Mouse (Mus musculus) lung, adult 10 weeks (tissue): ENCODE measurements around the gene Smarcd3. TPM values are rescaled to one million over a fixed set of nuclear protein-coding genes. Genes with fewer than 3 reads are reported as not detected.

ENCODE experiments used
- polyA plus RNA-seq: library from polyadenylated mRNA; stranded (reverse); fragments of 350-450 nt; fragmentation: Illumina TruSeq; extraction: RNeasy Lipid Tissue Mini Kit (QIAGEN cat#74804); gene quantifications from one replicate; pipeline ENCODE4 v1.2.3, GENCODE M21; 2014; ENCODE audit warnings: low read depth, low replicate concordance; ENCODE audit not compliant: insufficient read depth

Smarcd3 gene
- polyA plus RNA-seq, result 12.3 TPM

DNA sequence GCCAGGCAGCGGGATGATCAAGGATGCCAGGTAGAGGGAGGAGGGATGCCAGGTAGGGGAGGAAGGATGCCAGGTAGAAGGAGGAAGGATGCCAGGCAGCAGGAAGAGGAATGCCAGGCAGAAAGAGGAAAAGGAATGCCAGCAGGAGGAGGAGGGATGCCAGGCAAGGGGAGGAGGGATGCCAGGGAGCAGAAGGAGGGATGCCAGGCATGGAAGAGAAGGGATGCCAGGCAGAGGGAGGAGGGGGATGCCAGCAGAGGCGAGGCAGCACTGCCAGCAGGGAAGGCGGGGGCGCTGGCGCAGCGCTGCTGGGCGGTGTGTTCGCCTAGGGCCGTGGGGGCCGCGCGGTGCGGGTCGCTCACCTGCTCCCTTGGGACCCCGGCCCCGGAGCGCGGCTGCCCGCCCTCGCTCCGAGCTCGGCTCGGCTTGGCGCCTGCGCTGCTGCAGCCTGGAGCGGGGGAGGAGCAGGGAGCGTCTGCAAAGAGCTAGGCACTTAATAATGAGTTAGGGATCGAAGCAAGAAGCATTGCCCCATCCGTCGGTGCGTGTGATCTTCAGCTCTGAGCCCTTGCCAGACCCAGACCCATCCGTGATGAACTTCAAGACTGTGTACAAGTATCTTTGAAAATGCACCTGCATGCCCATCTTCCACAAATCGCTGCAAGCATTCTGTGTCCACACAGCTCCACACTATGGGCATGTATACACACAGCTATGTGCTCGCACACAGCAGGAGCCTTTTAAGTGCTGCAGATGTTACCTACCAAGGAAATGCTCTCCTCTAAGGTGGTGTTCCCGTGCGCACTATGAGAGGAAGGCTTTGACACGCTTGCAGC lies at the start of gene Smarcd3:
Gene Smarcd3 (minus strand): TSS at position 426 of the 836 bp plus-strand sequence.

DNA sequence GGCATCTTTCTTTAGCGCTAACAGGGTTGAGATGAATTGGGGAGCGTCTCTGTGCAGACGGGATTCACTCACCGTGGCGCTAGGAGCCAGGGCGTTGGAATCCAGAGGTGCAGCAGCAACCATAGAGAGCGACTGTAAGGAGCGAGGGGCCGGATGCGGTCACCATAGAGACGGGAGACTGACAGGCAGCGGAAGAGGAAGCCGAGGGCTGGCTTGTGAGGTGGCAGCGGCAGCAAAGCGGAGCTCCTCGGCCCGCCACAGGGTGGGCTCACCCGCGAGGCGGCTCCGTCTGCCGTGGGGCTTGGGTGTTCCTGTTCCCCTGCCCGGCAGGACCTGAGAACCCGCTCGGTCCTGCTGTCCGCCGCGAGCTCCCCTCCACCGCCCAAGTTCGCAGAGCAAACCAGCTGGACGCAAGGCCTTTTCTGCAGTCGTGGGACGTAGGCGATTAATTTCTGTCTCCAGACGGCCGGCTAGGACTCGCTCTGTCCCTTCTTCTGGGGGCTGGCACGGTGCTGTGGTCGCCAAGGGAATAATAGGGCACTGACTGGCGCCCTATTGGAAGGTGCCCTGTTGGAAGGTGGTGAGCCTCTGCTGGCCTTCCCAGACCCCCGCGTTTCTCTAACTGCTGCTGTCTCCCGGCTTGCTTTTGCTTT lies 37.5 kb downstream of the Smarcd3 start, which contains the start of gene Chpf2:
Gene Chpf2 (plus strand): TSS at position 195 of the 653 bp plus-strand sequence.

DNA sequence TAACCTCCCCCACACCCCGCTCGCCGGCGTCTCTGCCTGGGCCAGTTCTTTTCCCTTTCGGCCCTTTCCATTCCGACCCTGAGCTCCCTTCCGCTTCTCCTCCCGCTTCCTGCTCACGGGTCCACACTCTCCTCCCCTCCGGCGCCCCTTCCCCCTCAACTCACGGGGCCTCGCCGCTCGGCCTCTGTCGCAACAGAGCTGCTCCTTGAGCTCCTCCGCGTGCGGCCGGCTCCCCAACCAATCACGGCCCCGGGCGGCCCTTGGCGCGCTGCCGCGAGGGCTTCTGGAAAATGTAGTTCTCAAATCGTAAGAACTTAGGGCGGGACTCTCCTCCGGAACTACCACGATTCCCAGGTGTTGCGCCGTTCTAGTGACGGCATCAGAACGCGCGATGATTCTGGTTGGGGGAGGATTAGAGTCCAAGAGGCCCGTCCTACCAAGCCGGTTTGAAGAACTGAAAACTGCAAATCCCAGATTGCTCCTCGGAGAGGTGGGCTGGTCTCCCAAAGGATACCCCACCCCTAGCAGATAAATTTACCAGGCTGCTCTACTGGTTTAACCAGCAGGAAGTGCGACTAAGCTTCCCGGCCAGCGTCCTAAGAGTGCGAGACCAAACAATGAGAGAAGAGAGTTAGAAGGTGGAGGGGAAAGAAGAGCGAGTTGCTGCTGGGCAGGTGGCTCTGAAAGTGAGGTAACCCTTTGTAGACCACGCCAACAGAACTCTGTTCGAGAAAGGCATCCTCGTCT lies 46.9 kb downstream of the Smarcd3 start, which contains the start of gene Abcf2:
Gene Abcf2 (minus strand): TSS at position 285 of the 747 bp plus-strand sequence.

DNA sequence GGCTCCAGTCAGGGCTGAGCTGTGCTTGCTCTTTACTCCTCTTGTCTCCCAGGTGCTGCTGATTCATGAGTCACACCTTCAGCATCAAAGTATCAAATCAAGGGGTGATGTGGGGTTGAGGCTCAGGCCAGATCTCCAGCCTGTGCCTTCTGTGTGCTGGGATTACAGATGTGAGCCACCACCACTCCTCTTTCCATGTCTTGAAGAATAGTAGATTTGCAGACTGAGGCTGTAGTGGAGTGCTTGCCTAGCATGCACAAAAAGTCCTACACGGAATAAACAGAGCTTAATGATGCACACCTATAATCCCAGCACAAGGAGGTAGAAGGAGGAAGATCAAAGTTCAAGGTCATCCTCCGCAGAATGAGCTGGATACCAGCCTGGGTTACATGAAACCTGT lies 67.5 kb downstream of the Smarcd3 start, which contains the start of gene 4931409K22Rik:
Gene 4931409K22Rik (minus strand): TSS at position 101 of the 400 bp plus-strand sequence.

Other genes with a start within 250 kb of the Smarcd3 start
- gene Atg9b, start 232.3 kb downstream of the Smarcd3 start, polyA plus RNA-seq, result 0.32 TPM
- 12.1 TPM for gene Abcb8, start 230.7 kb downstream of the Smarcd3 start, polyA plus RNA-seq
- not detected for gene Asic3, start 211.0 kb downstream of the Smarcd3 start, polyA plus RNA-seq
- 23.5 TPM for gene Cdk5, start 200.9 kb downstream of the Smarcd3 start, polyA plus RNA-seq
- 23.9 TPM for gene Slc4a2, start 200.6 kb downstream of the Smarcd3 start, polyA plus RNA-seq
- gene Fastk, start 179.1 kb downstream of the Smarcd3 start, polyA plus RNA-seq, result 37.4 TPM
- gene Tmub1, start 176.6 kb downstream of the Smarcd3 start, polyA plus RNA-seq, result 15.2 TPM
- gene Agap3, start 172.2 kb downstream of the Smarcd3 start, polyA plus RNA-seq, result 57.4 TPM
- 0.07 TPM for gene Gbx1, start 97.2 kb downstream of the Smarcd3 start, polyA plus RNA-seq
- gene Asb10, start 83.4 kb downstream of the Smarcd3 start, polyA plus RNA-seq, result 0.51 TPM
- not detected for gene 4931409K22Rik, start 67.6 kb downstream of the Smarcd3 start, polyA plus RNA-seq
- 28.4 TPM for gene Abcf2, start 46.9 kb downstream of the Smarcd3 start, polyA plus RNA-seq
- 12.6 TPM for gene Chpf2, start 37.7 kb downstream of the Smarcd3 start, polyA plus RNA-seq
- gene Nub1, start 61.1 kb upstream of the Smarcd3 start, polyA plus RNA-seq, result 35.2 TPM
- gene Wdr86, start 106.3 kb upstream of the Smarcd3 start, polyA plus RNA-seq, result 0.54 TPM
- 0.94 TPM for gene Crygn, start 133.6 kb upstream of the Smarcd3 start, polyA plus RNA-seq
- gene Rheb, start 218.2 kb upstream of the Smarcd3 start, polyA plus RNA-seq, result 90.1 TPM